Comparison of ENCODE assay signal across 17 mouse cellular contexts in the genomic region with DNA sequence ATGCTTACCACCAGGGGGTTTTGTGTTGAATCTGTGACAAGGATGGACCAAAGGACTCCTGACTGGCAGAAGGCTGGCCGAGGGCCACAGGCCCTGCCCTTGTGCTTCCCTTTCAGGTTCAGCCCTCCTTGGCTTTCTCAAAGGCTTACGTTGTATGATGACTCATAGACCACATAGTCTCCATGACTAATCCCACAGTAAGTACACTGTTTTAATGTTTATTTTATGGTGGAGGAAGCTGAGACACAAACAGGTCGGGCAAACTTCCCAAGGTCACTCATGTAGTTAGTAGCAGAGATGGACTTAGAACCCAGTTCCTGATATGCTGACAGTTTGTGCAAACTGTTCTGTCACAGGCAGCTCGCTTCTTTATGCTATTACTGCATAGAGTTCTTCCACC. TPM values are rescaled to one million over a fixed set of nuclear protein-coding genes. Genes with fewer than 3 reads are reported as not detected.
DNase-seq lines count a peak whose midpoint lies in the region; ATAC-seq and TF ChIP-seq lines count a peak whose summit lies in the region.
"Had no signal": no experiment of that assay in that cellular context is flagged by ENCODE, and none has a peak within 500 bp of the region (broad histone marks: within the 10 kb centered on the region; RNA-seq: fewer than 3 reads in every experiment).

No protein-coding gene starts in this region.

- H3K27me3 ChIP-seq in kidney, embryonic 15.5 days: no peaks in the 10 kb centered on the region
- no peaks in the 10 kb centered on the region for H3K27me3 ChIP-seq in kidney, adult 2 months (replicated peaks; ENCODE audit: control insufficient read depth, insufficient read depth, low read length)
- H3K27me3 ChIP-seq in MEL (ENCODE audit: control insufficient read depth in 1 of 2, insufficient read depth in 2 of 2, low read length in 2 of 2): no peaks in the 10 kb centered on the region
- H3K27me3 ChIP-seq in forebrain, embryonic 10.5 days (ENCODE audit: poor library complexity, severe bottlenecking): no peaks in the 10 kb centered on the region
- H3K27me3 ChIP-seq: limb, embryonic 13.5 days; midbrain, embryonic 15.5 days had no signal

- no peak overlapping the region for H3K4me3 ChIP-seq in kidney, embryonic 15.5 days (replicated peaks)
- no peak overlapping the region for H3K4me3 ChIP-seq in kidney, adult 2 months (ENCODE audit: insufficient read depth, low read depth, low read length)
- H3K4me3 ChIP-seq in MEL (ENCODE audit: control insufficient read depth in 1 of 2, insufficient read depth in 1 of 2, low read depth in 2 of 2, low read length in 2 of 2): no peak overlapping the region
- no peak overlapping the region for H3K4me3 ChIP-seq in forebrain, embryonic 10.5 days
- H3K4me3 ChIP-seq: limb, embryonic 13.5 days; midbrain, embryonic 15.5 days had no signal

- no peak for TF ChIP-seq POLR2A in kidney, adult 2 months (IDR thresholded peaks at IDR 0.05; ENCODE audit: low read depth, low read length)
- no peak for TF ChIP-seq POLR2A in MEL (IDR thresholded peaks at IDR 0.05; ENCODE audit: control insufficient read depth in 1 of 2, insufficient read depth in 1 of 2, low read depth in 1 of 2, low read length in 2 of 2, poor library complexity in 1 of 2)

- H3K9ac ChIP-seq in kidney, embryonic 15.5 days: no peak overlapping the region
- no peak overlapping the region for H3K9ac ChIP-seq in MEL (ENCODE audit: control insufficient read depth, low read depth, low read length, poor library complexity, severe bottlenecking)
- H3K9ac ChIP-seq: limb, embryonic 13.5 days; midbrain, embryonic 15.5 days had no signal

- H3K79me2 ChIP-seq in MEL (ENCODE audit: control insufficient read depth, insufficient read depth, low read length, poor library complexity): no peaks in the 10 kb centered on the region

- H3K9me3 ChIP-seq in kidney, embryonic 15.5 days (replicated peaks): no peaks in the 10 kb centered on the region
- no peaks in the 10 kb centered on the region for H3K9me3 ChIP-seq in MEL (replicated peaks; ENCODE audit: insufficient read depth, low read length)
- no peaks in the 10 kb centered on the region for H3K9me3 ChIP-seq in forebrain, embryonic 10.5 days
- H3K9me3 ChIP-seq: limb, embryonic 13.5 days; midbrain, embryonic 15.5 days had no signal

- no peak overlapping the region for H3K4me2 ChIP-seq in kidney, embryonic 15.5 days
- H3K4me2 ChIP-seq: limb, embryonic 13.5 days; midbrain, embryonic 15.5 days had no signal

- no peak for TF ChIP-seq RAD21 in MEL (IDR thresholded peaks at IDR 0.05; ENCODE audit: low read depth, low read length)

- no peak for TF ChIP-seq CTCF in kidney, adult 2 months (conservative IDR thresholded peaks at IDR 0.05; ENCODE audit: insufficient read depth, insufficient read length, low read depth, low read length)
- TF ChIP-seq CTCF in MEL (IDR thresholded peaks at IDR 0.05 in 2 of 3, conservative IDR thresholded peaks at IDR 0.05 in 1 of 3; ENCODE audit: control insufficient read depth in 1 of 3, insufficient read depth in 1 of 3, low read depth in 2 of 3, low read length in 3 of 3, poor library complexity in 1 of 3, severe bottlenecking in 1 of 3): no peak

- H3K27ac ChIP-seq in kidney, embryonic 15.5 days: no peak overlapping the region
- no peak overlapping the region for H3K27ac ChIP-seq in kidney, adult 2 months (ENCODE audit: insufficient read depth, low read depth, low read length)
- H3K27ac ChIP-seq in MEL (ENCODE audit: control insufficient read depth, low read depth, low read length): no peak overlapping the region
- H3K27ac ChIP-seq in forebrain, embryonic 10.5 days: no peak overlapping the region
- H3K27ac ChIP-seq: limb, embryonic 13.5 days; macrophage; midbrain, embryonic 15.5 days had no signal

- DNase-seq in kidney, adult 2 months: no peak
- DNase-seq in 3134 (ENCODE audit: extremely low read depth, insufficient read length, low spot score): peak; percentile 49
- DNase-seq in MEL (ENCODE audit: low read depth, low spot score): peak; percentile 1
- DNase-seq in large intestine, adult 2 months (ENCODE audit: low read depth, low spot score): peak; percentile 88
- no peak for DNase-seq in forebrain, embryonic 10.5 days (ENCODE audit: extremely low spot score, low spot score)
- no peak for DNase-seq in ovary, adult 18-20 months (ENCODE audit: low spot score)
- DNase-seq: cerebellum, postnatal 25 days; kidney, adult 18-20 months had no signal

- 0 out of 2 replicates have a peak, but pooled peaks have one; percentile 12 for ATAC-seq in kidney, embryonic 15.5 days (replicated peaks; ENCODE audit: low FRiP score)
- ATAC-seq: midbrain, embryonic 15.5 days had no signal

- no peaks in the 10 kb centered on the region for H3K36me3 ChIP-seq in kidney, embryonic 15.5 days
- no peaks in the 10 kb centered on the region for H3K36me3 ChIP-seq in kidney, adult 2 months (ENCODE audit: control insufficient read depth, insufficient read depth, low read length)
- no peaks in the 10 kb centered on the region for H3K36me3 ChIP-seq in MEL (ENCODE audit: control insufficient read depth in 1 of 2, insufficient read depth in 2 of 2, low read length in 2 of 2)
- no peaks in the 10 kb centered on the region for H3K36me3 ChIP-seq in forebrain, embryonic 10.5 days (replicated peaks)
- H3K36me3 ChIP-seq: limb, embryonic 13.5 days; midbrain, embryonic 15.5 days had no signal

- WGBS in kidney, embryonic 15.5 days: 77% methylated on average over 4 of the region's 4 CpGs
- WGBS in kidney, adult 2 months: 64% methylated on average over 4 of the region's 4 CpGs
- WGBS in large intestine, adult 2 months: 16% methylated on average over 4 of the region's 4 CpGs
- 80% methylated on average over 4 of the region's 4 CpGs for WGBS in forebrain, embryonic 10.5 days

- no peak for TF ChIP-seq EP300 in MEL (IDR thresholded peaks at IDR 0.05; ENCODE audit: low read depth in 1 of 2, low read length in 2 of 2)

- H3K4me1 ChIP-seq in kidney, embryonic 15.5 days: no peaks in the 10 kb centered on the region
- H3K4me1 ChIP-seq in kidney, adult 2 months (ENCODE audit: control insufficient read depth, insufficient read depth, low read length): no peaks in the 10 kb centered on the region
- H3K4me1 ChIP-seq in MEL (ENCODE audit: control insufficient read depth in 1 of 2, insufficient read depth in 2 of 2, low read length in 2 of 2): no peaks in the 10 kb centered on the region
- no peaks in the 10 kb centered on the region for H3K4me1 ChIP-seq in forebrain, embryonic 10.5 days
- H3K4me1 ChIP-seq: limb, embryonic 13.5 days; midbrain, embryonic 15.5 days had no signal

TF ChIP-seq in MEL, 35 proteins besides CTCF, POLR2A, EP300 and RAD21 (continues in another document):
- no peak for TF ChIP-seq MAZ (IDR thresholded peaks at IDR 0.05; ENCODE audit: low read depth, low read length)
- no peak for TF ChIP-seq ZNF384 (IDR thresholded peaks at IDR 0.05; ENCODE audit: low read depth, low read length)
- TF ChIP-seq UBTF (IDR thresholded peaks at IDR 0.05; ENCODE audit: borderline replicate concordance, insufficient read depth, low read depth, low read length): no peak
- no peak for TF ChIP-seq JUND (IDR thresholded peaks at IDR 0.05; ENCODE audit: low read depth, low read length)
- TF ChIP-seq ZMIZ1 (IDR thresholded peaks at IDR 0.05; ENCODE audit: low read depth, low read length): no peak
- TF ChIP-seq POLR2AphosphoS5 (IDR thresholded peaks at IDR 0.05; ENCODE audit: borderline replicate concordance, low read depth, low read length): no peak

RNA-seq across cellular contexts. Expression of gene 2310061N02Rik, which starts 3.0 kb away (rescaled TPM):
- polyA plus RNA-seq in kidney, embryonic 15.5 days (2015; fragmentation: Nextera tagmentation; extraction: Ambion mirVana): not detected in 2 replicates
- polyA plus RNA-seq in kidney, adult 2 months (2012; rRNA removed): not detected in 2 replicates
- not detected in 2 replicates for total RNA-seq in MEL (2012; rRNA removed)
- not detected for polyA plus RNA-seq in MEL (2012; ENCODE audit: insufficient read depth in 1 of 2, insufficient read length in 2 of 2, low read depth in 1 of 2, low replicate concordance in 2 of 2, missing spikeins in 1 of 2)
- polyA plus RNA-seq in large intestine, adult 2 months (2012; rRNA removed): not detected in 2 replicates
- polyA plus RNA-seq in forebrain, embryonic 10.5 days (2016; fragmentation: Nextera tagmentation; extraction: Ambion mirVana): not detected in 2 replicates
- total RNA-seq: heart, adult 8-10 months; heart, postnatal 25 days; layer of hippocampus, postnatal 10 days had no signal
- polyA plus RNA-seq: embryonic facial prominence, embryonic 11.5 days; limb, embryonic 13.5 days; macrophage; midbrain, embryonic 15.5 days; neural tube, embryonic 11.5 days had no signal

RNA-seq across cellular contexts. Expression of gene Krtap13-1, which starts 17.9 kb away (rescaled TPM):
- polyA plus RNA-seq in kidney, embryonic 15.5 days (2015; fragmentation: Nextera tagmentation; extraction: Ambion mirVana): not detected in 2 replicates
- not detected in 2 replicates for polyA plus RNA-seq in kidney, adult 2 months (2012; rRNA removed)
- not detected in 2 replicates for total RNA-seq in MEL (2012; rRNA removed)
- not detected for polyA plus RNA-seq in MEL (2012; ENCODE audit: insufficient read depth in 1 of 2, insufficient read length in 2 of 2, low read depth in 1 of 2, low replicate concordance in 2 of 2, missing spikeins in 1 of 2)
- not detected in 2 replicates for polyA plus RNA-seq in large intestine, adult 2 months (2012; rRNA removed)
- polyA plus RNA-seq in forebrain, embryonic 10.5 days (2016; fragmentation: Nextera tagmentation; extraction: Ambion mirVana): not detected in 2 replicates
- total RNA-seq: heart, adult 8-10 months; heart, postnatal 25 days; layer of hippocampus, postnatal 10 days had no signal
- polyA plus RNA-seq: embryonic facial prominence, embryonic 11.5 days; limb, embryonic 13.5 days; macrophage; midbrain, embryonic 15.5 days; neural tube, embryonic 11.5 days had no signal

RNA-seq across cellular contexts. Expression of gene Krtap27-1, which starts 39.3 kb away (rescaled TPM):
- not detected in 2 replicates for polyA plus RNA-seq in kidney, embryonic 15.5 days (2015; fragmentation: Nextera tagmentation; extraction: Ambion mirVana)
- not detected in 2 replicates for polyA plus RNA-seq in kidney, adult 2 months (2012; rRNA removed)
- total RNA-seq in MEL (2012; rRNA removed): not detected in 2 replicates
- polyA plus RNA-seq in MEL (2012; ENCODE audit: insufficient read depth in 1 of 2, insufficient read length in 2 of 2, low read depth in 1 of 2, low replicate concordance in 2 of 2, missing spikeins in 1 of 2): not detected
- not detected in 2 replicates for polyA plus RNA-seq in large intestine, adult 2 months (2012; rRNA removed)
- not detected in 2 replicates for polyA plus RNA-seq in forebrain, embryonic 10.5 days (2016; fragmentation: Nextera tagmentation; extraction: Ambion mirVana)
- total RNA-seq: heart, adult 8-10 months; heart, postnatal 25 days; layer of hippocampus, postnatal 10 days had no signal
- polyA plus RNA-seq: embryonic facial prominence, embryonic 11.5 days; limb, embryonic 13.5 days; macrophage; midbrain, embryonic 15.5 days; neural tube, embryonic 11.5 days had no signal

RNA-seq across cellular contexts. Expression of gene Krtap13, which starts 40.7 kb away (rescaled TPM):
- 0.19 TPM in 1 of 2 replicates, not detected in the other for polyA plus RNA-seq in kidney, embryonic 15.5 days (2015; fragmentation: Nextera tagmentation; extraction: Ambion mirVana)
- not detected in 2 replicates for polyA plus RNA-seq in kidney, adult 2 months (2012; rRNA removed)
- not detected in 2 replicates for total RNA-seq in MEL (2012; rRNA removed)
- polyA plus RNA-seq in MEL (2012; ENCODE audit: insufficient read depth in 1 of 2, insufficient read length in 2 of 2, low read depth in 1 of 2, low replicate concordance in 2 of 2, missing spikeins in 1 of 2): not detected
- not detected in 2 replicates for polyA plus RNA-seq in large intestine, adult 2 months (2012; rRNA removed)
- polyA plus RNA-seq in forebrain, embryonic 10.5 days (2016; fragmentation: Nextera tagmentation; extraction: Ambion mirVana): not detected in 2 replicates
- total RNA-seq: heart, adult 8-10 months; heart, postnatal 25 days; layer of hippocampus, postnatal 10 days had no signal
- polyA plus RNA-seq: embryonic facial prominence, embryonic 11.5 days; limb, embryonic 13.5 days; macrophage; midbrain, embryonic 15.5 days; neural tube, embryonic 11.5 days had no signal

RNA-seq across cellular contexts. Expression of gene 2310034C09Rik, which starts 47.9 kb away (rescaled TPM):
- polyA plus RNA-seq in kidney, embryonic 15.5 days (2015; fragmentation: Nextera tagmentation; extraction: Ambion mirVana): 0.30 TPM in 1 of 2 replicates, not detected in the other
- polyA plus RNA-seq in kidney, adult 2 months (2012; rRNA removed): not detected in 2 replicates
- total RNA-seq in MEL (2012; rRNA removed): not detected in 2 replicates
- not detected for polyA plus RNA-seq in MEL (2012; ENCODE audit: insufficient read depth in 1 of 2, insufficient read length in 2 of 2, low read depth in 1 of 2, low replicate concordance in 2 of 2, missing spikeins in 1 of 2)
- not detected in 2 replicates for polyA plus RNA-seq in large intestine, adult 2 months (2012; rRNA removed)
- not detected in 2 replicates for polyA plus RNA-seq in forebrain, embryonic 10.5 days (2016; fragmentation: Nextera tagmentation; extraction: Ambion mirVana)
- total RNA-seq: heart, adult 8-10 months; heart, postnatal 25 days; layer of hippocampus, postnatal 10 days had no signal
- polyA plus RNA-seq: embryonic facial prominence, embryonic 11.5 days; limb, embryonic 13.5 days; macrophage; midbrain, embryonic 15.5 days; neural tube, embryonic 11.5 days had no signal

Comparison
In these comparisons a context has a peak if more than half of its experiments do, and no peak if none do; other contexts are left out.
1. DNase-seq: peak in 3134 (single experiment), MEL (single experiment) and large intestine, adult 2 months (single experiment); none in kidney, adult 2 months (single experiment), forebrain, embryonic 10.5 days (single experiment) and ovary, adult 18-20 months (single experiment).